Mouse (Mus musculus): ENCODE results near the gene Fah.

The Fah gene

DNA sequence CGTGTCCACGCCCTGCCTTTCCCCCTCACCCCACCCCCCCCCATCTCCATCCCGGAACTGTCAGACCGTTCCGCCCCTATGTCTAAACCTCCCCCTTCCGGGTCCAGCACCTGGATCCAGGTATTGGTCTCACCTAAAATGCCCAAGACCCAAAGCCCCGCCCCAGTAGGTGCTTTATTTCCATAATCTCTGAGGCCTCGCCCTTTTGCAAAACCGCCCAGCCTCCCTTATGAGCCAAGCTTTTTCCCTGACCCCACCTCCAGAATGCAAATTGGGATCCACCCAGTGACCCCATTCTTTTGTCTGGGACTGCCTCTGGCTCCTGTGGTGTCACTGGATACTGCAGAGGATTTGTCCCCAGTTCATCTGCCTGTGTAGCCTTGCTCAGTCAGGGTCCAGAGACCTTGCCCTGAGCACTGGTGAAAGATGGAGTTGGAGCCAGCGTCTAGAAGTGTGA lies at the start of gene Fah:
Fah (minus strand) TSS at position 430 of the 457 bp plus-strand sequence.
- DNase-seq (ENCODE audit: low read depth, low spot score): no peak

DNA sequence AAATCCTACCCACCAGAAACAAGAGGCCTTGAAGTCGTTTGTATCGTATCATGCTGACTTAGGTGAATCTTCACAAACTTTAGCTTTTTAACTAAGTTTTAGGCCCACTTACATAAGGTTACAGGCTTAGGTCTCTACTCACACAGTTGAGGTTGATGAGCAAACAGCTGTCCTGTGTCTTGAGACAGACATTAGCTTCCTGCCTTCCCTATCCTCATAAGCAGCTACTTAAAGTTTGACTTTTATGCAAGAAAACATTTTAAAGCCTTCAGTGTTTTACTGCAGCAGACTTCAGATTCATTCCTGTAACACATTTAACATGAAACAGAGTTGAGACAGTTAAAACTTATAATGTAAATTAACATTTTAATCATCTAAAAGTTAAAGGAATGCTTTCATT lies 46.2 kb upstream of the Fah start:
- no peak for DNase-seq (ENCODE audit: low read depth, low spot score)

DNA sequence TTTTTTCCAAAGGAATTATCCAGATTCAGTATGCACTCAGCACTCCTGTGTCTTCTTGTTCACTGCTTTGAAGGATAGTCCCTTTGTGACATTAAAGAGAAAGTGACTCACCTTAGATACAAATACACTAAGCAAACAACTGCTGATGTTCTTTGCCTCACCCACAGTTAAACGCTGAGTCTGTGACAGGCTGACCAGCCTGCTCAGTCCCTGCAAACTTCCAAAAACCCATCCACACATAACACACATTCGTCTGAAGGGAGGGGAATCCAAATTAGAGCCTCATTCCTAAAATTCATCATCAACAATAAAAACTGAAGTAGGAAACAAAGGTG lies 45.4 kb upstream of the Fah start:
- no peak for DNase-seq (ENCODE audit: low read depth, low spot score)

DNA sequence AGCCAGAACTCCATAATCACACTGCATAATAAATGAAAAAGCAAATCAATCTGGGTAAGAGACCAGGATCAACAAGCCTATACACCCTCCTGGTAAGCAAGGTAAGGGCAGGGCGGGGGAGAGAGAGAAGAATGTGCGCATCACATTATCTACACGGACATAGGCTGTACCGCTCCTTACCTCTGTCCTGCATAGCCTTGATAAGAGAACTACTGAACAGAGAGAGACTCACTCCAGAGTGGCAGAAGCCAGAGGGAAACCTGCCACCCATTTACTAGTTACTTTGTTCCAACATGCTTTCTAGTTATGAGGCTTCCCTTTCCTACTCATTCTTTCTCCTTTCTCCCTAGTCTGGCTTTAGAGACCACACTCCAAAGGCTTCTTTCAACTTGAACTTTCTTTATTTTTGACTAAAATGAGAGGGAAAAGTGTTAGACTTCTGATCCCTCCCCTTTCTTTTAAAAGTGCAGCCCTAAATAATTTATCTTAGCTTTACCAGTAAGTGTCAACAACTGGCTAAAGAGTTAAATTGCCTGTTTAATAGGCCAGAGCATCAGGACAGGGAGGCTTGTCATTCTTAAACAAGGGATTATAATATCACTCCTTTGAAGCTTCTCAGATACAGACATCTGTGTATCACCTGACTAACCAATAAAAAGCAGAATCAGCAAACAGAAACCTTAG lies 44.9 kb upstream of the Fah start:
- peak; percentile 84 for DNase-seq (ENCODE audit: low read depth, low spot score)

DNA sequence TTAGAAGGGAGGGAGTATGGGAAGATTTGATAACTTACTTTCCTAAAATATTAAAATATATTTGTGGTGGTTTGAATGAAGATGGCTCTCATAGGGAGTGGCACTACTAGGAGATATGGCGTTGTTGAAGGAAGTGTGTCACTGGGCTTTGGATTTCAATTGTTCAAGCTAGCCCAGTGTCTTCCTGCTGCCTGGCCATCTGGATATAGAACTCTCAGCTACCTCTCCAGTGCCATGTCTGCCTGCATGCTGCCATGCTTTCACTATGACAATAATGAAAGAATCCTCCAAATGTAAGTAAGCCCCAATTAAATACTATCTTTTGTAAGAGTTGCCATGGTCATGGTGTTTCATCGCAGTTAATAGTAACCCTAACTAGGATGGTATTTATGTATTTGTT lies 42.5 kb upstream of the Fah start:
- no peak for DNase-seq (ENCODE audit: low read depth, low spot score)

DNA sequence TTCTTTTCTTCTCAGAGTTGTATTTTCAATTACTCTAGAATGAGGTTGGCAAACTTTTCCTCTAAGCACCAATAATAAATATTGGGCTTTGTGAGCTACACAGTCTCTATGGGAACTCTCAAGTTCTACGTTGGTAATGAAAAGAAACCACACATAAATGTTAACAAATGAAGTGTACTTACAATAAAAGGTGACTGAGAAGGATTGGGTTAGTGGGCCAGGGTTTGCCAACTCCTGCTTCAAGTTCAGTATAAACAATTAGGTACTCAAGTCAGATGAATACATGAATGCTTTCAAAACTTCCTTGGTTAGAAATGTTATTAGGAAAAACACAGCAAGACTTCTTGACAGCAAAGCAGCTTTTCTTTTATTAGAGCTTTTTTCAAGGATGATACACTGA lies 39.7 kb upstream of the Fah start:
- no peak for DNase-seq (ENCODE audit: low read depth, low spot score)

DNA sequence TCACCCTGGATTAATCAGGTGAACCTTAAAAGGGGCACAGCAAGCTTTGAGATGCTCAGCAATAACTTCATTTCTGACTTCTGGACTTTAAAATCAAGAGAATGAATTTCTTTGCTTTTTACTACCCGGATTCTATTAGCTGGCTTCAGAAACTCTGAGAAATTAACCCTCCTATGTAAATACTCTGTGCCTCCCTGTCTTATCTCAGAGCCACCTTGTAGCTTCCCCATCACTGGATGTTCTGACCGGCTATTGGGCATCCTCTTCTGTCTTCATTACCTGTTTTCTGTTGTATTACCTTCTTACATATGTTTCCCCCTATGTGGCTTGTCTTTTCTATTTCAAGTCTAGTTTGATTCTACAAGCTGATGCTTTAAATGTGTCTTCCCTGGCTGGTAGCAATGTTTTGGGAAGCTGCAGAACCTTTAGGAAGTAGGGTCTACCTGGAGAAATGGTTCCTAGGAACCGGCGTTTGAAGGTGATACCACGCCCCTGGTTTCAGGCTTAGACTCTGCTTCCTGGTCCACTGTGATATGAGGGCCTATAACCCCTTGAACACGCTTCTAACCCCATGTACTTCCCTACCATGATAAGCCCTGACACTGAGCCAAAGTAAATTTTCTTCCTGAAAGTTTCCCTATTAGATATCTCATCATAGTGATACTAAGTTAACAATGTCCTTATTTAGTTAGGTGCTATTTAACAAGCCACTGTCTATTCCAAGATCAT lies 36.9 kb upstream of the Fah start:
- no peak for DNase-seq (ENCODE audit: low read depth, low spot score)

DNA sequence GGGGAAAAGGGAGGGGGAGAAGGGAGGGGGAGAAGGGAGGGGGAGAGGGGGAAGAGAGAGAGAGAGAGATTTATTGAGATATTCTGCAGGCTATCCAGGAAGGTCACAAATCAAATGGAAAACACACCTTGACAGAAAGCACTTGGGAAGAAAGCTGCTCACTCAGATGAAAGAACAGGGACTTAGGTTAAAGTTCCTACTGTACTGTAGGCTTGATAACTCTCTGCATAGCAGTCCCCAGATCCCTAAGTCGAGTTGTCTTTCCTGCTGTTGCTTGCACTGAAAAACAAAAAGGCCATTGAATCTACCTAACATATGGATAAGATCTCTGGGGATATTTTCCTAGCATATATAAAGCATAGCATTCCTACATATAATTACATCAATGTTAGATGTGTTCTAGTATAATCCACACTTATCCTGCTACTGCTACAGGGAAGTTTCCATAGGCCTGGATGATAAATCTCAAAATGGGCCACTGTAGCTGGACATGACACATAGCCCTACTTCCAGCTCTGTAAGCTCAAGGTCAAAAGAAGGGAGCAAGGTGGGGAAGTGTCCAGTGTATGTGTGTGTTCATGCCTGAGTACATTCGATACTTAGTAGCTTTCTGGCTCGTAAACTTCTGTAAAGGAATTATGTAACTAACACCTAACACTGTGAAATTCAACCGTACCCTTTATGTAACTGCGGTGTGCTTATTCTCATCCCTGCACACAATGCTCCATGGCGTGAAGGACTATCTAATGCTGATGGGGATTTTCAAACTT lies 35.8 kb upstream of the Fah start:
- no peak for DNase-seq (ENCODE audit: low read depth, low spot score)

DNA sequence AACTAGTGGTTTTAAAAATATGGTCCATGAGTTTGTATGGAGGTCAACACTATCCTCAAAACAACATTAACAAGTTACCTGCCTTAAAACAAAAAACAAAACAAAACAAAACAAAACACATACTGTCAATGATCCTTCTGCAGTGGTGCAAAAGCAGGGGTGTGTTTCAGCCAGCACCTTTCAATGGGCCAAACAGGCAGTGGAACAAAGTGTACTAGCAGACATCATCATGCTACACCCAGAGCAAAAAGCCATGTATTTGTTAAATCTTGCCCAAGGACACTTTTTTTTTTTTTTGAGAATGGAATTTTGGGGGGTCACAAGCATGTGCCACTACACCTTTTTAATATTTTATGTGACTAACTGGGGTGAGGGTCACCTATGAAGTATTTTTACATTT lies 30.4 kb upstream of the Fah start:
- no peak for DNase-seq (ENCODE audit: low read depth, low spot score)

DNA sequence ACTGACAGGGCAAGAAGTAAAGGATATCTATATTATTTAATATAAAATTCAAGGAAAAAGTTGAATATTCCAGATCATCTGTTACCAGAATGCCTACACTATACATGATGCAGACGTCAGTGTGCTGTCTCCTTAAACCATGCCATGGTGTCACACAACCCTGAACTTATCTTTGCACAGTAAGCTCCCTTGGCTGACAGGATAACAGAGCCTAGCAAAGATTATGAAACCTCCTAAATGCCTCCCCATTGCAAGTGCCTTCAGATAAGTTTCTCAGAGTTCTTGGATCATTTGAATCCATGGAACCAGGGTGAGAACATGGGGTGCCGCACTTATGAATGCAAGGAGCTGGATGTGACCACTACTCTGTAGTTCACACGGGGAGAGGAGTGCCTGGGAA lies 25.4 kb upstream of the Fah start:
- no peak for DNase-seq (ENCODE audit: low read depth, low spot score)

DNA sequence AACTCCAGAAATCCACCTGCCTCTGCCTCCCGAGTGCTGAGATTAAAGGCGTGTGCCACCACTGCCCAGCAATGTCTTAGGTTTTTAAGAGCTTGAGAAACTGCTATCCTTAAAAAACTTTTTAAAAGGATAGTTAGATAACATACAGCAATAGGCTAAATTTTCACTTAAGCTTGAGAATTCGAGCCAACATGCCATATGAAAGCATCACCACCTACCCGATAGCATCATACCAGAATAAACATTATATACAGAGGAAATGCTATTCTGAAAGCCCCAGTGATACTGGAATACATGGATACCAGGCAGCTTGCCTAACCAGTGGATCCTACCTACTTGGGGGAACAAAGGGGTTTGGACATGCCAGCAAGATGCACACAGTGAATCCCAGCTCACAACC lies 17.2 kb upstream of the Fah start:
- no peak for DNase-seq (ENCODE audit: low read depth, low spot score)

DNA sequence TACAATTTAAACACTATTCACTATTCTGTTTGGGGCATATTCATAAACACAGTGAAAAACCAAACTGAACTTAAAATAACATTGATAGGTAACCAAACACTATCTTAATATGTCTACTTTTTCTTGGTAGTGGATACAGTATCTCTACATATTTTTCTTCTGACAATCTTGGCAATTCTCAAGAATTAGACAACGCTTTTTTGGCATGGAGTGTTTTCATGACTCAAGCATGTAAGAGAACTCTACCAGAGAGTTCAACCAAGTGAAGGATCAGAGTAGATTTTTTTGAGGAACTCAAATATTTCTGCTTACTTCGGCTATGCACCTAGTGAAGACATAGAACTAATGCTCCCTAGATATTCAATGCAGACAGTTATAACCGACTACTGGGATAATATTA lies 14.4 kb upstream of the Fah start:
- no peak for DNase-seq (ENCODE audit: low read depth, low spot score)

DNA sequence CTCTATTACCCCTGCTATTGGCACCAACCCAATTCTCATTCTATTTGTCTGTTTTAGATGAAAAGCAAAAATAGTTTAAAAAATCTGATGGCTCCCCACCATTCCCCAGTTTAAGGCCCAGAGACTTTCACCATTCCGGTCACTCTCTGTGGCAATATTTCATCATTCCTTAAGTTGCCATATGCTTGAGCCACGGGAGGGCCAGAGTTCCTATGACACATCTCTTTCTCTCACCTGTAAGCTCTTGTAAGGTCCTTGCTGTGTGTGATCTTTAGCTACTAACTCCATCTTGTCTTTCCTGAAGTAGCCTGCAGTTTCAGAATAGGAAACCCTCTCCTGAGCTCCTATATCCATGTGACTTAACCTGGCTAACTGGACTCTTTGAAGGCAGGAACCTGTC lies 12.4 kb upstream of the Fah start:
- DNase-seq (ENCODE audit: low read depth, low spot score): no peak

DNA sequence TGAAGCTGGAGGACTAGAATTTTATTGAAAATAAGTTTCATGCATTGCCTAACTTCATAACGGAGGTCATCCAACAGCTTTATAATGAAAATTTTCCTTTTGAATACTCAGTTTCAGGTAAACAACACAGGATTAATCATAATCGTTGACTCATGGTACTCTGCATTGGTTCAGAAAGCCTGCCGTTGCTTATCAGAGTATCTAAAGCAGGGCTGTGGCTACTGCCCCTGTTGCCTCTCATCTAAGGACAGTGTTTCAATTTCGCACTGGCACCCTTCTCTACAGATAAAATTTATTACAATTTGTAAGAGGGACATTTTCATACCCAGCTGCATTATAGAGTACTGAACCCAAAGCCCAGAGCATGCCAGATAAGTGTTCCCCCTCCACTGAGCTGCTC lies 5.9 kb upstream of the Fah start:
- no peak for DNase-seq (ENCODE audit: low read depth, low spot score)

DNA sequence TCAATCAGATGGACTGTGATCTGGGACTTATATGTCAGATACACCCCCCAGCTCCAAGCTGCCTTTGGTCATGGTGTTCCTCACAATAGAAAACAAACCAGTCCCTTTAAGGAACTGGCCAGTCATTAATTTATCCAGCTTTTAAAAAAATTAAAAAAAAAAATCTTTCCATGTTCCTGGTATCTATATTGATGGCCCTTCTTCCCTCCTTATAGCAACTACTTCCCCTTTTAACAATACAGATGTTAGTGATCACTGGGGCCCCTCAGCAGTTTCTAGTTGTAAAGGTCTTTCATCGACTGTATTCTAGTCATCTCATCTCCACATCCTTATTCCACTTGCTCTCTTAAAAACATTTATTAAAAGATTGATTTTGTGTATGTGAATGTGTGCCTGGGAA lies 5.1 kb upstream of the Fah start:
- no peak for DNase-seq (ENCODE audit: low read depth, low spot score)

DNA sequence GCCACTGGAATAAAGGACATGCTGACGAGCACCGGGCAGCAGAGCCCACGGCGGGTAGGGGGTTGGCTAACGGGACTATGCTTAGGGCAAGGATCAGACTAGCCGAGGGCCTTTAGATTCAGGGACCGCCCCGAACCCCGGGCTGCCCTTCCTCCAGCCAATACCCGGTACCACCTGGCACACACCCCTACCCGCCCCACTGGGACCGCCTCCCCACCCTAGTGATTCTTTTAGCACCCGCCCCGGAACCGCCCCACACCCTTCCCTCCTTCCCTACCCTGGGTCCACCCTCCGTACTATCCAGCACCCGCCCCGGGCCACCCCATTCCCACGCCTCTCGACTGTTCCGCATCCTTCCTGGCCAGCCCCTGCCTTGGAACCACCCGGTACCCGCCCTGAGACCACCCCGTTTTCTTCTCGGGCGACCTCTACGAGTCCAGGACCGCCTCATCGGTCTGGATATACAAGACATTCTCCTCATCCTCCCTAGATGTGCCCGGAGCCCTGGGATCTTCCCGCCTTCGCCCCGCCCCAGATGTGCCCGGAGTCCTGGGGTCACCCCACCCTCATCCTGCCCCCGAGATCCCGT lies 724 bp downstream of the Fah start:
- peak; percentile 66 for DNase-seq (ENCODE audit: low read depth, low spot score)

DNA sequence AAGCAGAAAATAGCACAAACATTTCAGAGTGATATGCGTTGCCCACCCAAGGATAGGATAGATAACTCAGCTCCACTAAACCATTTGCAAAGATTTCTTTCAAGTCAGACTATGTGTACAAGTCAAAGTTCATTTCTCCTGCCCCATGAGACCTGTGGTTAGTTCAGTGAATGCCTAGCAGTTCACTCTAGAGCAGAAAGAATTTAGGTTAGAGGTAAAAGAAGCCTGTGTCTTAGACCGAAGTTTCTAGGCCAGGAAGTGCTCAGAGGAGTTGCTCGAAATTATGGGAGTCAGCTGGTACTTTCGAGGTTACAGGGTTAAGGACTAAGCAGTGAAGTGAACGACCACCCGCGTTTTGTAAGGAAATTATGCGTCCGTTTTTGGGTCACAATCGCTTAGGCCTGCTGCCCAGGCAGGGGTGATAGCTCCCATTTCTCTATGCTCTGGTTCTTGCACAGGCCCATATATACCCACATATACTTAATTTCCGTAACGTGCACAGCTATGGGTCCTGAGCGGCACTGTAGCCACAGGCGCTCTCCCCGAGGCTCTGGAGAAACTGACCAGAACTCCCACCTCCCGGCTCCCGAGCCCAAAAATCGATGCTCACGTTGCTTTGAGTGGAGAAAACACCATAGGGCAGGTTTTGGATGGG lies 1.4 kb downstream of the Fah start:
- DNase-seq (ENCODE audit: low read depth, low spot score): no peak

DNA sequence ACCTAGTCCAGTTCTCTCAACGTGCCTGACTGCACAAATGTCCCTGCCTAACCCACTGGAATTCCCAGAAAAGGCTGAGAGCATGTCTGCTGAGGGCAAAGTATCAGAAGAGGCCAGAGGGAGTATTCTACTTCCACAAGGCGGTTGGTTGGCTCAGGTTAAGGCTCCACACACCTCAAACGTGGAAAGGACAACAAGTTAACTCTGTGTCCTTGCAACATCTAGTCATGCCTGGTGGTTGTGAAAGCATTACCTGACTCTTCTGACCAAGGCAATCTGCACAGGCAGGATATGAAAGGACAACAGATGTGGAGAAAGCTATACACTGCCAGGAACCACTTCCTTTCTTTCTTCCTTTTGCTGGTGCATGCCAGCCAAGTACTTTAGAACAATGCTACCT lies 2.0 kb downstream of the Fah start:
- DNase-seq (ENCODE audit: low read depth, low spot score): no peak

DNA sequence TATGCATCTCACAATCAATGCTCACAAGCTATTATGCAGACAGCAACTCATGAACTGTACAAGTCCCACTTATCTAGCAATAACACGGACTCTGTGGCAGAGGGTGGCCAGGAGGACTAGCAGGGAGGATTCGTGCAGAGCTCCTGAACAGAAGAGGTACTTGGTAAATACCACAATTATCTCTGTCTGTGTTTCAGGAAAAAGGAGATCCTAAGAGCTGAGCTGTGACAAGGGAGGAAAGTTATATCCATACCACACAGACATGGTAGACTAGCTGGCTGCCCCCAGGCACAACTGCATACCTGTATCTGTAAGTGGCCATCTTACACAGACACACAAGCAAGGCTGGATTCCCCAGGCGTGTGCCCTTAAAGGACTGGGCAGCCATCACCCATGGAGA lies 5.2 kb downstream of the Fah start:
- DNase-seq (ENCODE audit: low read depth, low spot score): no peak

DNA sequence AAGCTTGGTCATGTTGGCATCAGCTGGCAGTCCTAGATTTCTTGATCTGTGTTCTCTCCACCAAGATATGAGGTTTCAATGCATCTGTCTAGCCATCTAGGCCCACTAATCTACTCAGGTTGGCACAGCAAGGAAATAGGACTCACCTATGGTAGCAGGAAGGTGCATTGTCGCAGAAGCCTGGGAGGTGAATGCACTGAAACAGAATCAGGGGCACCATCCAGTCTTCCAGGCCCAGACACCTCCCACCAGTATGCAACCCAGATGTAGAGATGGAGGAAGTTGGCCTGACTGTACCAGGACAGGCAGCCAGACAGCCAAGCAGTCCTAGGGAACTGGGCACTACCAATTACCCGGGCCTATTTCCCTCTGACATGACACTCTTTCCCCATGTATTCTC lies 5.9 kb downstream of the Fah start:
- DNase-seq (ENCODE audit: low read depth, low spot score): no peak

DNA sequence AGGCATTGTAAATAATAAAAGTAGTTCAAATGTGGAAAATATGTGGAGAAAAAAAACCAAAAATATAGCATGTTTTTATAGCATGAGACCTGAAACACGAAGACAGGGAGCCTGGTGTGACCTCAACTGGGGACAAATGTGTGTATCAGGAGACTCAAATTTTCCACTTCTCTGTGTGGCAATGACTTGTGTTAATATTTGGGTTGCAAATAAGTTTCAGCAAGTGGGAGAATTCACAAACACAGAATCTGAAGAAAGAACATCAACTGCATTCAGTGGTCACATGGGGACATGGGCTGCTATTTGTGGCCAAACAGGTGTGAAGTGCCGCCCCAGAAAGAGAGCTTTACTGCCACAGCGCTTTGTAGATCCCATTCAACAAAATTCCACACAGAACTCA lies 9.9 kb downstream of the Fah start:
- no peak for DNase-seq (ENCODE audit: low read depth, low spot score)

DNA sequence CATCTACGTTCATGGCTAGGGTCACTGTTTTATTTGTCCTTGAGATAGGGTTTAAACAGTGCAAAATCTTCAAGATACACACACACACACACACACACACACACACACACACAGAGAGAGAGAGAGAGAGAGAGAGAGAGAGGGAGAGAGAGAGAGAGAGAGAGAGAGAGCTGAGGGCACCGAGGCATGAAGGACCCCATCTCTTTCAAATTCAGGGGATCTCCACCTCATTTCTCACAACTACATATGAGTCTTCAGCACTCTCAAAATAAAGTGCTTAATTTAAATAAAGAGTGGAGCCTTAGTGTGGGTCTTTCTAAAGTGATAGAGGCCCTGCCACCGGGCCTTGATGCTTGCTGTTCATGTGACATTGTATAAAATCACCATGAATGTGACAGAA lies 10.5 kb downstream of the Fah start:
- no peak for DNase-seq (ENCODE audit: low read depth, low spot score)

All from c-Kit-negative CD71-positive TER-119-positive erythroid progenitor cells, embryonic 14.5 days (primary cell).